2 mouse cellular contexts compared by ENCODE assay signal in genomic region chr4:119266606-119267005, GRCm38 (mm10).
A peak's percentile ranks its signal among the peaks of the same experiment; 100 is the strongest.
TF ChIP-seq lines count a peak whose summit lies in the region.

No protein-coding gene starts in this region.

TF ChIP-seq in CH12.LX, 34 proteins besides CTCF, POLR2A, EP300 and RAD21:
- TF ChIP-seq TBP (conservative IDR thresholded peaks at IDR 0.05; ENCODE audit: low read depth, low read length) (peak; percentile 67; the same call in 1 of the 2 replicates), SMC3 (IDR thresholded peaks at IDR 0.05; ENCODE audit: low read depth, low read length) (no peak), RCOR1 (conservative IDR thresholded peaks at IDR 0.05; ENCODE audit: low read depth, low read length) (no peak), ZKSCAN1 (IDR thresholded peaks at IDR 0.05; ENCODE audit: borderline replicate concordance, low read depth, low read length) (no peak), MAX (IDR thresholded peaks at IDR 0.05; ENCODE audit: low read length) (no peak)

TF ChIP-seq in MEL, 35 proteins besides CTCF, POLR2A, EP300 and RAD21:
- TF ChIP-seq TBP (IDR thresholded peaks at IDR 0.05; ENCODE audit: low read depth, low read length) = peak; percentile 77
- TF ChIP-seq MXI1 (IDR thresholded peaks at IDR 0.05; ENCODE audit: low read depth, low read length) = no peak
- no peak for TF ChIP-seq MYC (IDR thresholded peaks at IDR 0.05; ENCODE audit: low read depth, low read length)
